Mouse (Mus musculus) G1E (cell line): ENCODE results near the gene Rpgrip1. TPM values are rescaled to one million over a fixed set of nuclear protein-coding genes. Genes with fewer than 3 reads are reported as not detected.

Experiments
- ATAC-seq: 2 replicates; pipeline ENCODE4 v1.8.0; 2016; ENCODE audit warnings: mild to moderate bottlenecking; ENCODE audit not compliant: insufficient number of reproducible peaks, poor library complexity, low FRiP score, severe bottlenecking; ENCODE audit errors: extremely low read depth
- DNase-seq: peaks from one replicate; pipeline ENCODE4 v3.0.0; 2012; ENCODE audit warnings: low spot score
- H3K27me3 ChIP-seq: 2 replicates; pipeline ENCODE4 v1.6.1; 2012; ENCODE audit warnings: mild to moderate bottlenecking, low read length, inconsistent platforms; ENCODE audit not compliant: insufficient read depth
- H3K36me3 ChIP-seq: replicated peaks from 2 replicates; pipeline ENCODE3; 2012; ENCODE audit warnings: mild to moderate bottlenecking, inconsistent platforms
- H3K4me1 ChIP-seq: 2 replicates; pipeline ENCODE4 v1.6.1; 2012; ENCODE audit warnings: low read depth, low read length, inconsistent platforms, mixed read lengths; ENCODE audit not compliant: insufficient read depth
- H3K4me3 ChIP-seq: 2 replicates; pipeline ENCODE4 v1.5.1; 2012; ENCODE audit warnings: low read depth, mild to moderate bottlenecking, inconsistent platforms, low read length, moderate library complexity, mixed read lengths
- H3K9me3 ChIP-seq: replicated peaks from 2 replicates; pipeline ENCODE4 v1.6.1; 2012; ENCODE audit warnings: inconsistent platforms
- CTCF ChIP-seq: IDR thresholded peaks from 2 replicates; pipeline ENCODE4 v1.5.1; 2012; ENCODE audit warnings: low read depth, low read length, inconsistent platforms, mixed read lengths
- GATA1 ChIP-seq: IDR thresholded peaks from 2 replicates; pipeline ENCODE4 v1.6.1; 2012; ENCODE audit warnings: borderline replicate concordance, low read length, inconsistent platforms, mixed read lengths
- GATA2 ChIP-seq: IDR thresholded peaks from 2 replicates; pipeline ENCODE4 v1.6.1; 2012; ENCODE audit warnings: low read depth, low read length, inconsistent platforms, borderline replicate concordance
- POLR2AphosphoS5 ChIP-seq: IDR thresholded peaks from 2 replicates; pipeline ENCODE4 v1.6.1; 2012; ENCODE audit warnings: low read depth, low read length, inconsistent platforms; ENCODE audit not compliant: insufficient replicate concordance
- TAL1 ChIP-seq: conservative IDR thresholded peaks from 2 replicates; pipeline ENCODE4 v1.6.1; 2012; ENCODE audit warnings: low read depth, low read length, inconsistent platforms, mixed read lengths
- polyA plus RNA-seq: library from polyadenylated mRNA; stranded (reverse); fragments of >175 nt; gene quantifications from 2 replicates; pipeline ENCODE4 v1.2.3, GENCODE M21; 2012
- total RNA-seq, 2 experiments: library from RNA; stranded (forward) in 1 of 2; stranded (reverse) in 1 of 2; fragments of 200-1000 nt in 1 of 2; fragments of >200 nt in 1 of 2; fragmentation: Nextera tagmentation in 1 of 2; gene quantifications; 2 replicates each; pipeline ENCODE4 v1.2.3; 2014 to 2017

The Rpgrip1 gene
- total and polyA plus RNA-seq, 3 experiments = 0.17 to 3.1 (median 0.30) TPM

GRCm38 (mm10) chr14:52118456-52118822, 7.9 kb downstream of the Rpgrip1 start:
- Histone ChIP-seq H3K27me3 (peaks cover 17% of the 10 kb centered on the region), H3K4me1 (peaks cover 4% of the 10 kb centered on the region; the same call in 1 of the 2 replicates), H3K36me3 (no peaks in the 10 kb centered on the region), H3K9me3 (no peaks in the 10 kb centered on the region), H3K4me3 (no peak overlapping the region)
- ATAC-seq (no peak), DNase-seq (no peak)
- TF ChIP-seq POLR2AphosphoS5 (no peak), GATA1 (no peak), TAL1 (no peak), GATA2 (no peak), CTCF (no peak)

GRCm38 (mm10) chr14:52118823-52119608, 8.5 kb downstream of the Rpgrip1 start:
- DNase-seq (no peak), ATAC-seq (no peak)
- peaks cover 17% of the 10 kb centered on the region for H3K27me3 ChIP-seq
- no peaks in the 10 kb centered on the region for H3K36me3 ChIP-seq
- TF ChIP-seq GATA2 (no peak), TAL1 (no peak), POLR2AphosphoS5 (no peak), CTCF (no peak), GATA1 (no peak)
- peaks cover 4% of the 10 kb centered on the region; the same call in 1 of the 2 replicates for H3K4me1 ChIP-seq
- no peak overlapping the region for H3K4me3 ChIP-seq
- H3K9me3 ChIP-seq = no peaks in the 10 kb centered on the region

- DNase-seq (no peak), ATAC-seq (no peak)
- no peak overlapping the region for H3K4me3 ChIP-seq
- H3K9me3 ChIP-seq = no peaks in the 10 kb centered on the region
- no peaks in the 10 kb centered on the region for H3K36me3 ChIP-seq
- TF ChIP-seq TAL1 (no peak), GATA2 (no peak), CTCF (no peak), POLR2AphosphoS5 (no peak), GATA1 (no peak)
- peaks cover 4% of the 10 kb centered on the region; the same call in 1 of the 2 replicates for H3K4me1 ChIP-seq
- peaks cover 17% of the 10 kb centered on the region for H3K27me3 ChIP-seq
Measured at GRCm38 (mm10) chr14:52120169-52120568, 9.7 kb downstream of the Rpgrip1 start.

- no peak for ATAC-seq
- Histone ChIP-seq H3K9me3 (no peaks in the 10 kb centered on the region), H3K4me1 (peaks cover 4% of the 10 kb centered on the region; the same call in 1 of the 2 replicates), H3K4me3 (no peak overlapping the region), H3K27me3 (peaks cover 18% of the 10 kb centered on the region), H3K36me3 (no peaks in the 10 kb centered on the region)
- peak; percentile 38 for DNase-seq
- TF ChIP-seq CTCF = peak; percentile 28; the same call in 1 of the 2 replicates
- TF ChIP-seq TAL1 = no peak
Measured at GRCm38 (mm10) chr14:52123918-52124317, 13.4 kb downstream of the Rpgrip1 start.

- Histone ChIP-seq H3K27me3 (peaks cover 15% of the 10 kb centered on the region), H3K36me3 (no peaks in the 10 kb centered on the region), H3K4me3 (no peak overlapping the region), H3K9me3 (no peaks in the 10 kb centered on the region), H3K4me1 (no peaks in the 10 kb centered on the region)
- TF ChIP-seq GATA1 = no peak
- no peak for TF ChIP-seq CTCF
- TF ChIP-seq POLR2AphosphoS5 = no peak
- no peak for TF ChIP-seq TAL1
- TF ChIP-seq GATA2 = no peak
- ATAC-seq (no peak), DNase-seq (no peak)
Measured at GRCm38 (mm10) chr14:52124636-52125035, 14.1 kb downstream of the Rpgrip1 start.

GRCm38 (mm10) chr14:52133584-52133983, 23.1 kb downstream of the Rpgrip1 start:
- Histone ChIP-seq H3K9me3 (peaks cover 4% of the 10 kb centered on the region; the same call in 1 of the 2 replicates), H3K36me3 (no peaks in the 10 kb centered on the region), H3K27me3 (peaks cover 11% of the 10 kb centered on the region), H3K4me1 (no peaks in the 10 kb centered on the region), H3K4me3 (no peak overlapping the region)
- TF ChIP-seq GATA2 (no peak), TAL1 (no peak), GATA1 (no peak), CTCF (no peak), POLR2AphosphoS5 (no peak)
- DNase-seq (no peak), ATAC-seq (no peak)
